Mouse (Mus musculus) gastrocnemius, adult 2 months (tissue): ENCODE measurements around the gene Ckm. TPM values are rescaled to one million over a fixed set of nuclear protein-coding genes. Genes with fewer than 3 reads are reported as not detected.

ENCODE experiments used
- DNase-seq: peaks from one replicate; pipeline ENCODE4 v3.0.0; 2022
- H3K27ac ChIP-seq: fragments of 200-600 bp; 2 replicates; pipeline ENCODE4 v1.8.1; 2022; ENCODE audit warnings: mild to moderate bottlenecking
- H3K4me3 ChIP-seq: fragments of 200-600 bp; 2 replicates; pipeline ENCODE4 v1.8.1; 2022; ENCODE audit warnings: mild to moderate bottlenecking, moderate library complexity
- CTCF ChIP-seq: fragments of 200-600 bp; IDR thresholded peaks from 2 replicates; pipeline ENCODE4 v1.8.1; 2022; ENCODE audit warnings: antibody characterized with exemption, mild to moderate bottlenecking, moderate library complexity
- intact Hi-C: fragments of 180-260 bp; cut with DNase I; formaldehyde crosslinking; loops from one replicate; pipeline ENCODE4 v1.15.1; 2025
- total RNA-seq, 2 experiments: library from RNA; stranded (reverse); gene quantifications; 2 replicates each; pipeline ENCODE4 v1.2.3; 2021

Ckm gene
- total RNA-seq, 2 experiments from 2014 or later, result 32,173 to 47,719 TPM

GRCm38 (mm10) chr7:19420821-19421636, 16.5 kb downstream of the Ckm start:
- TF ChIP-seq CTCF, result no peak
- intact Hi-C loops, result no loop called here
- H3K4me3 ChIP-seq, result peak overlapping the region; percentile 64
- DNase-seq, result peak; percentile 90
- peak overlapping the region; percentile 77 for H3K27ac ChIP-seq

- DNase-seq, result peak; percentile 64
- intact Hi-C loops, result no loop called here
- Histone ChIP-seq H3K27ac (peak overlapping the region; percentile 77), H3K4me3 (no peak overlapping the region)
- no peak for TF ChIP-seq CTCF
Observed at GRCm38 (mm10) chr7:19423083-19423482, 18.5 kb downstream of the Ckm start.

GRCm38 (mm10) chr7:19424051-19424450, 19.5 kb downstream of the Ckm start:
- H3K27ac ChIP-seq, result no peak overlapping the region
- no peak for TF ChIP-seq CTCF
- intact Hi-C loops, result no loop called here
- no peak overlapping the region for H3K4me3 ChIP-seq
- peak; percentile 73 for DNase-seq

GRCm38 (mm10) chr7:19426349-19426748, 21.8 kb downstream of the Ckm start:
- Histone ChIP-seq H3K4me3 (no peak overlapping the region), H3K27ac (no peak overlapping the region)
- intact Hi-C loops, result no loop called here
- no peak for DNase-seq
- TF ChIP-seq CTCF, result no peak

GRCm38 (mm10) chr7:19426888-19427287, 22.3 kb downstream of the Ckm start:
- Histone ChIP-seq H3K4me3 (no peak overlapping the region), H3K27ac (no peak overlapping the region)
- intact Hi-C loops, result no loop called here
- no peak for TF ChIP-seq CTCF
- no peak for DNase-seq

GRCm38 (mm10) chr7:19427999-19428650, 23.5 kb downstream of the Ckm start:
- intact Hi-C loops, result no loop called here
- Histone ChIP-seq H3K4me3 (no peak overlapping the region), H3K27ac (no peak overlapping the region)
- DNase-seq, result no peak
- no peak for TF ChIP-seq CTCF

DNA sequence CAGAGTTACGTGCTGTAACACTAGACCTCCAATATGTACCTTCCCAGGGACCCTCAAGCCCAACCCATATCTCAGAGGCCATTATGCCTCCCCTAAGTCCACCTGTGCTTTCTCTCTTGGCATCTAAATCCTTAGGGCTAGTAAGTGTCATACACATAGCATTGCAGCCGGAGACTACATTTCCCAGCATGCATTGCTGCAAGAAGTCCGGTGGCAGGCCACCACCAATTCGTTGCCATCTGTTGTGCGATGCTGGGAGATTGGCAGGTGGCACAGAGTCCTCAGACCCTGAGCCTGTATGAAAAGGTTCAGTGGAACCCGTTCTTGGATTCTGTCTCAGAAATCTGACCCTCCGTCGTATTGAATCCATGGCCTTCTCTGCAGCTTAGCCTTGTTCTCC, 25.1 kb downstream of the Ckm start:
- no peak for DNase-seq
- no peak for TF ChIP-seq CTCF
- no peak overlapping the region for H3K4me3 ChIP-seq
- intact Hi-C loops, result no loop called here
- no peak overlapping the region for H3K27ac ChIP-seq

GRCm38 (mm10) chr7:19430402-19430801, 25.8 kb downstream of the Ckm start:
- no peak for TF ChIP-seq CTCF
- intact Hi-C loops, result no loop called here
- no peak overlapping the region for H3K4me3 ChIP-seq
- H3K27ac ChIP-seq, result no peak overlapping the region
- DNase-seq, result no peak

GRCm38 (mm10) chr7:19432475-19432874, 27.9 kb downstream of the Ckm start:
- no peak overlapping the region for H3K27ac ChIP-seq
- peak; percentile 43 for TF ChIP-seq CTCF
- intact Hi-C loops, result no loop called here
- DNase-seq, result no peak
- H3K4me3 ChIP-seq, result no peak overlapping the region

- TF ChIP-seq CTCF, result no peak
- H3K27ac ChIP-seq, result no peak overlapping the region
- H3K4me3 ChIP-seq, result no peak overlapping the region
- intact Hi-C loops, result no loop called here
- no peak for DNase-seq
Observed at GRCm38 (mm10) chr7:19436276-19436675, 31.7 kb downstream of the Ckm start.

DNA sequence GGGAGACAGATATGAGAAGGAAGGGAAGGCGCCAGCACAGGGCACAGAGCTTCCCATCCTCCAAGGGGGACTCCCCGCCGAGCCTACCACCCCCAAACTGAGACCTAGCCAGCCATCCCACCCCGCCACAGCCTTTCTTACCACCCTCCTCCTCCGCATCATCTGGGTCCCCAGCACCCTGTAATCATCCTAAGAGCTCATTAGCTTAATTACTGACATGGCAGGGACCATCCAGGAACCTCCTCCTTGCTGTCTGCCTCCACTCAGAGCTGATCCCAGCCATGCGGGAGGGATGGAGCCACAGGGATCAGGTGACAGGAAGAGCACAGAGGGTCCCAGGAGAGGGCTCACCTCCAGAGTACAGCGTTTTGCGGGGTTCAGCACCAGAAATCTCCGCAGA, 32.5 kb downstream of the Ckm start:
- intact Hi-C loops, result no loop called here
- no peak for TF ChIP-seq CTCF
- H3K4me3 ChIP-seq, result no peak overlapping the region
- no peak for DNase-seq
- H3K27ac ChIP-seq, result no peak overlapping the region

DNA sequence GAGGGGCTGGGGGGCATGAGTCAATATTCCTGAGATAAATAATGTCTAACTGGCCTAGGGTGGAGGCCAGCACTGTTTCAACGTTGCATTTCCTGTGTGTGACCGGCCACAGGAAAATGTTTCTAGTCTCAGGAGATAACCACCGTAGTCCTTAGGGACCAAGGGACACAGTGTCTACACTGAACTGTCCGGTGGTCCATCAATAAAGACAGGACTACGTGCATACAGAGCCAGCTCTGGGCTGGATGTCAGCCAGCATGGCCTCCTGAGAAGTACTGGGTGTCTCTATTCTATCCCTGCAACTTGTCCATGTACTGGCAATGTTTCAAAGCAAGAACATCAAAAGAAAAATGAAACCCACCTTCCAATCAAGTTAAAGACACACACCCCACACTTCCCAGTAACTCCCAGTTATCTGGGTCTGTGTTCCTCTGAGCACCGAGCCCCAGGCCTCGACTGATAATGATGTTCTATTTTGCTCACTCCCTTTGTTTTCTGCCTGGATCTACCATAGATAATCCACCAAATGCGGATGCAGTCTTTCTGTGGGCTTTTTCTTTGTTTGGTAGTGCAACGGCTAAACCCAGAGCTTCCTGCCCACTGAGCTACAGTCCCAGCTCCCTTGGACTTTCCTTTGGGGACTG, 37.0 kb downstream of the Ckm start:
- DNase-seq, result no peak
- no peak overlapping the region for H3K27ac ChIP-seq
- intact Hi-C loops, result no loop called here
- H3K4me3 ChIP-seq, result no peak overlapping the region
- no peak for TF ChIP-seq CTCF

DNA sequence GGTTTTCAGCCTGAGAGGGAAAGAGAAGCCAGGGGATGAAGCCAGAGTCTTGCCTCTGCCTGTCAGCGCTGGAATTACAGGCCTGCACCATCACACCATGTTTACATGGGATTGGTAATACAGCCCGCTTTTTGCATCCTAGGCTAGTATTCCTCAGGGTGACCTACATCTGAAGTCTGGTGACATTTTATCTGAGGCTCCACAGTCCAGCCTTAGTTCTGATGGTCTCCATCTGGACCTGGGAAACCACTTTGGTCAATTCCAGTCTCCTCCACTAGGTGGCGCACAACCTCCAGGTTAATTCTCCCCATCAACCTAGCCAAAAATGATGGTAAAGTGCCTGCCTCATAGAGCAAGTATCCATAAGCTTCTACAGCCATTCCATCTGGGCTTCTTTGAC, 38.8 kb downstream of the Ckm start:
- TF ChIP-seq CTCF, result peak; percentile 94
- intact Hi-C loops, result no loop called here
- H3K4me3 ChIP-seq, result no peak overlapping the region
- DNase-seq, result peak; percentile 84
- no peak overlapping the region for H3K27ac ChIP-seq

DNA sequence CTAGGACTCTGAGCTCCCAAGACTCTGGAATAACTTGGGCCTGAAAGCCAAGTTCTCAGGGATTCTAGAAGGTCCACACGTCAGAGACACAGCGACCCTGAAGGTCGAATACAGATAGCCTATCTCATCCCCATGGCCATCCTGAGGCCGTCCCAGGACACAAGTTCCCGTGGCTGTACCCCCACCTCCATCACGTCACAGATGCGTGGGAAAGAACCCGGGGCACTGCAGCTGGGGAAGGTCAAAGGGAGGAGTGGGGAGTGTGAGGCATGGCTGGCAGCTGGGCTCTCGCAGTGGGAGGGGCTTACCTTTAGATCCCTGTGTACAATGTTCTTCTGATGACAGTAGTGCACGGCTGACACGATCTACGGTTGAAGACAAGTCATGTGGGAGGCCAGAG, 40.2 kb downstream of the Ckm start:
- no peak for TF ChIP-seq CTCF
- intact Hi-C loops, result no loop called here
- H3K27ac ChIP-seq, result no peak overlapping the region
- no peak overlapping the region for H3K4me3 ChIP-seq
- DNase-seq, result no peak
